Mouse (Mus musculus) heart, embryonic 10.5 days (tissue): ENCODE data around the gene Slmap. TPM values are rescaled to one million over a fixed set of nuclear protein-coding genes. Genes with fewer than 3 reads are reported as not detected.
"Not testable (repeated sequence)": the region's sequence is repeated elsewhere in the genome, so short reads cannot be mapped to it uniquely, and the experiment has no call there.

Experiments
- DNase-seq: peaks from one replicate; pipeline ENCODE4 v3.0.0-alpha.2; 2017; ENCODE audit warnings: low spot score
- H3K27ac ChIP-seq: fragments of 300-500 bp; sonication (generic); 2 replicates; pipeline ENCODE4 v1.5.1; 2016; ENCODE audit warnings: mild to moderate bottlenecking
- H3K27me3 ChIP-seq: fragments of 300-500 bp; sonication (generic); 2 replicates; pipeline ENCODE4 v1.6.1; 2016; ENCODE audit warnings: mild to moderate bottlenecking; ENCODE audit not compliant: poor library complexity, insufficient read depth, severe bottlenecking
- H3K36me3 ChIP-seq: fragments of 300-500 bp; sonication (generic); 2 replicates; pipeline ENCODE4 v1.6.1; 2016; ENCODE audit warnings: mild to moderate bottlenecking, moderate library complexity
- H3K4me1 ChIP-seq: fragments of 300-500 bp; sonication (generic); 2 replicates; pipeline ENCODE4 v1.6.1; 2016; ENCODE audit warnings: mild to moderate bottlenecking
- H3K4me3 ChIP-seq: fragments of 300-500 bp; sonication (generic); 2 replicates; pipeline ENCODE4 v1.5.1; 2016; ENCODE audit warnings: mild to moderate bottlenecking, moderate library complexity
- H3K9me3 ChIP-seq: fragments of 300-500 bp; sonication (generic); 2 replicates; pipeline ENCODE4 v1.6.1; 2016; ENCODE audit warnings: mild to moderate bottlenecking, moderate library complexity
- WGBS: fragments of 180-500 bp; shearing (Covaris S2); methylation state at CpG from one replicate; pipeline ENCODE4 v1.1.7; 2016; 5-methylcytosine and 5-hydroxymethylcytosine counted together
- polyA plus RNA-seq: library from polyadenylated mRNA; unstranded; fragments of >200 nt; fragmentation: Nextera tagmentation; extraction: Ambion mirVana; gene quantifications from 2 replicates; pipeline ENCODE4 v1.2.1, GENCODE M21; 2016

The Slmap gene
- 45.1 and 83.8 TPM in 2 replicates for polyA plus RNA-seq

DNA sequence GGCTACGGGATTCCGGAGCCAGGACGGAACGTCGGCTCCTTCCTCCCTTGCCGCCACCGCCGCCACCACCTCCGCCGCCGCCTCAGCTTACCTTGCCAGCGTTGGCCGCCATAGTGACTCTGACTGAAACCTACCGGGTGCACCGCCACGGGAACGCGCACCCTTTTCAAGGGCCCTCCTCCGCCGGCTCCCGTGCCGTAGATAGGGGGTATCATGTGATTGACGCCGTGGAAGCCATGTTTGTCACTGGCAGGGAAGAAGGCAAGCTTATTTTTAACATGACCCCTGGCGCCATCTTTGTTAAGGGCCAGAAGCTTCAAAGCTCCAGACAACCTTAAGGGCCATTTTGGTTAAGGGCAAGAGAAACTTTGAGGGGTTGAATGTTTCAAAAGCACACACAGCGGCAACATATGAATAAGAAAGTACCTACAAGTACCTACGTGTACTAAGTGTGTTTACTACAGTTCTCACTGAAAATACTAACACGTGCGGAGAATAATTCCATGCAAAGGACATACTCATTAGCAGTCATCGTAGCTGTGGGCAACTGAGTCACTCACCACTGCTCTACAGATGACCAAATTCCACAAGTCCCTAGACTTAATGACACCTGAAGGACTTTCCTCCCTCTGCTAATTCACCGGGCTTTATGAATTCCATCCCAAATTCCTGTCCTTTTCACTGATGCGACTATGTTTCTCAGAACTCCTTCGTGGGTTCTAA, at the start of gene Slmap:
Gene Slmap (minus strand): TSS at position 175 of the 723 bp plus-strand sequence.
- Histone ChIP-seq H3K36me3 (peaks cover 2% of the 10 kb centered on the region; the same call in 1 of the 2 replicates), H3K9me3 (no peaks in the 10 kb centered on the region), H3K27ac (peak within 1 kb of the TSS; percentile 95), H3K4me3 (peak within 1 kb of the TSS; percentile 97), H3K4me1 (peaks cover 22% of the 10 kb centered on the region), H3K27me3 (no peaks in the 10 kb centered on the region)
- 12% methylated on average over 33 of the region's 33 CpGs for WGBS
- peak; percentile 98 for DNase-seq

DNA sequence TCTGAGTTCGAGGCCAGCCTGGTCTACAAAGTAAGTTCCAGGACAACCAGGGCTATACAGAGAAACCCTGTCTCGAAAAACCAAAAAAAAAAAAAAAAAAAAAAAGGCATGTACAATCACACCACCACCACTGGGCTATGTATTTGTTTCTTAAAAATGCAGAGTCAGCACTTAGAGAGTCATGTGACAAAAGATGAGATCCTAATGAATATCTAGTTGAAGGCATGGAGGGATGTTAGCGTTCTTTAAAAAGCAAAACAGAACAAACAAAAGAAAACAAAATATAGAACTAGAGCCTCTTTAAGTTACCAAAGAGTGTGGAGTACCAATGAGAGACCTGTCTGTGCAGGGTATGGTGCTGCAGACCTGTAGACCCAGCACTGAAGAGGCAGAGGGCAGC, 48.9 kb upstream of the Slmap start:
- Histone ChIP-seq H3K27me3 (no peaks in the 10 kb centered on the region), H3K4me3 (no peak overlapping the region), H3K36me3 (peaks cover 9% of the 10 kb centered on the region), H3K9me3 (no peaks in the 10 kb centered on the region), H3K4me1 (peaks cover 19% of the 10 kb centered on the region), H3K27ac (no peak overlapping the region)
- no peak for DNase-seq
- 94% methylated on average over 2 of the region's 3 CpGs for WGBS

DNA sequence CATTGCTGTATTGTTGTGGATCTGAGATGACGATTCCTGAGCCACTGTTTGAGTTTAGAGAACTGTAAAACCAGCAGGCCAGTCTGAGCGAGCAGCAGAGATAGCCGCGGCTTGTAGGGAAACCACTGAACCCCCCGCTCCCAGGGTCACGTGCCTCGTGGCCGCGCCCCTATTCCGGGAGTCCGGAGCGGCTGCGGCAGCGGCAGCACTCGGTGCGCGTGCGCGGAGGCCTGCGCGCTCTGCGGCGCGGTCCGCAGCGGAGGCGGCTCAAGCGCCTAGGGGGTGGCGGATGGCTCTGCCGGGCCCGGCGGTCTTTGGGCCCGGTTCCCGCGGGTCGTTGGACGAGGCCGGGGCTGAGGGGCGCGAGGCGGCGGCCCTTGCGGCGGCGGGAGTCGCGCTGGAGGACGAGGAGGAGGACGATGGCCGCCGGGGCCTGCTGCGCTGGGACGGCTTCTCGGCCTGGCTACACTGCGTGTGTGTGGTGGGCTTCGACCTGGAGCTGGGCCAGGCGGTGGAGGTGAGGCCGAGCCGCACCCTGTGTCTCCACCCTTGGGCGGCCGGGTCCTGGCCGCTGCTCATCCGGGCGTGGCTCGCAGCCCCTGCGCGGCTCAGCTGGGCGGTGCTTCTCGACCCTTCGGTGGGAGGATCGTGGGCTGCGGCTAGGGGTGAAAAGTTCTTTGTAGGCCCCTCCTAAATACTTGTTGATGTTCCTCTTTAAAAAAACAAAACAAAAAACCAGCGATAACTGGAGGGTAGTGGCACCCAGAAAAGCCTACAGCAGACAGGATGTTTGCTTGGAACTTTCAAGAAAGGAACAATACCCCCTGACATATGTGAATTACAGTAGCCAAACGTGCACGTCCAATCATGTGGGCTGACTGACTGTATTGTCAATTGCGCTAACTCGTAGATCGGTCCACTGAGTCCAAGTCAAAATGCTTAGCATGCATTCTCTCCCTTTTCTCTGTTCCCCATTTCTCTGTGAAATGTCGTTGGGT, 44.9 kb upstream of the Slmap start:
- H3K27me3 ChIP-seq: no peaks in the 10 kb centered on the region
- under 1% methylated on average over 79 of the region's 79 CpGs for whole genome bisulfite sequencing
- no peaks in the 10 kb centered on the region for H3K9me3 ChIP-seq
- H3K36me3 ChIP-seq: peaks cover 9% of the 10 kb centered on the region
- DNase-seq: peak; percentile 95
- peaks cover 16% of the 10 kb centered on the region for H3K4me1 ChIP-seq
- H3K27ac ChIP-seq: peak overlapping the region; percentile 100
- H3K4me3 ChIP-seq: peak overlapping the region; percentile 95

- WGBS: 53% methylated on average over 6 of the region's 6 CpGs
- peak overlapping the region; percentile 95 for H3K4me3 ChIP-seq
- peak overlapping the region; percentile 100 for H3K27ac ChIP-seq
- peak; percentile 70 for DNase-seq
- peaks cover 9% of the 10 kb centered on the region for H3K36me3 ChIP-seq
- H3K9me3 ChIP-seq: no peaks in the 10 kb centered on the region
- H3K27me3 ChIP-seq: no peaks in the 10 kb centered on the region
- H3K4me1 ChIP-seq: peaks cover 13% of the 10 kb centered on the region
These were observed 44.1 kb upstream of the Slmap start for GRCm38 (mm10) chr14:26578791-26579191.

GRCm38 (mm10) chr14:26576255-26576780, 41.6 kb upstream of the Slmap start:
- H3K27me3 ChIP-seq: no peaks in the 10 kb centered on the region
- 63% methylated on average over 3 of the region's 3 CpGs for WGBS
- no peaks in the 10 kb centered on the region for H3K36me3 ChIP-seq
- H3K4me3 ChIP-seq: no peak overlapping the region
- peak; percentile 27 for DNase-seq
- no peak overlapping the region for H3K27ac ChIP-seq
- peaks cover 15% of the 10 kb centered on the region for H3K4me1 ChIP-seq
- H3K9me3 ChIP-seq: no peaks in the 10 kb centered on the region

GRCm38 (mm10) chr14:26573556-26573955, 38.8 kb upstream of the Slmap start, which contains the start of gene Dennd6a:
Gene Dennd6a, plus strand, starts transcription at chr14:26573856.
- not testable (repeated sequence) for H3K4me1 ChIP-seq, H3K9me3 ChIP-seq, H3K36me3 ChIP-seq, H3K27ac ChIP-seq, H3K4me3 ChIP-seq, DNase-seq, H3K27me3 ChIP-seq
- WGBS: 72% methylated on average over 5 of the region's 5 CpGs

GRCm38 (mm10) chr14:26571951-26572675, 37.4 kb upstream of the Slmap start:
- WGBS: 43% methylated on average over 4 of the region's 4 CpGs
- H3K36me3 ChIP-seq: no peaks in the 10 kb centered on the region

DNA sequence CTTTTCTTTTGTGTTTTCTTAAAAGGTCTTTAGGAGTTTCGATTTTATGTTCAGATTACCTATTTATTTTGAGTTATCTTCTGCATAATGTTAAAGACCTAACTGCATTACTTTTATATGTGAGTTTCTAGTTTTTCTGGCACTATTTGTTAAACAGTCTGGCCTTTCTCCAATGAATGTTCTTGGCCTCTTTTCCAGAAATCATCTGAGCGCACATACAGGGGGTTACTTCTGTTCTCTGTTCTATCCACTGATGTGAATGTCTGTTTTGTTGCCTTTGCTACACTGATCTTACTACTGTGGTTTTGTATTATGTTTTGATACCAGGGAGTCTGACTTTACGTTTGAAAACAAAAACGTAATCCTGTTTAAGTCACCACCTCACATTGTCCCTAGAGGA, 35.1 kb upstream of the Slmap start:
- Histone ChIP-seq H3K9me3 (no peaks in the 10 kb centered on the region), H3K27me3 (no peaks in the 10 kb centered on the region), H3K4me1 (peaks cover 5% of the 10 kb centered on the region), H3K36me3 (no peaks in the 10 kb centered on the region), H3K4me3 (no peak overlapping the region), H3K27ac (no peak overlapping the region)
- 89% methylated on average over 4 of the region's 4 CpGs for WGBS
- DNase-seq: no peak

More at GRCm38 (mm10) chr14:26571951-26572675, 37.4 kb upstream of the Slmap start:
- DNase-seq: no peak
- Histone ChIP-seq H3K27me3 (no peaks in the 10 kb centered on the region), H3K4me3 (no peak overlapping the region), H3K4me1 (peaks cover 5% of the 10 kb centered on the region), H3K27ac (no peak overlapping the region), H3K9me3 (no peaks in the 10 kb centered on the region)

DNA sequence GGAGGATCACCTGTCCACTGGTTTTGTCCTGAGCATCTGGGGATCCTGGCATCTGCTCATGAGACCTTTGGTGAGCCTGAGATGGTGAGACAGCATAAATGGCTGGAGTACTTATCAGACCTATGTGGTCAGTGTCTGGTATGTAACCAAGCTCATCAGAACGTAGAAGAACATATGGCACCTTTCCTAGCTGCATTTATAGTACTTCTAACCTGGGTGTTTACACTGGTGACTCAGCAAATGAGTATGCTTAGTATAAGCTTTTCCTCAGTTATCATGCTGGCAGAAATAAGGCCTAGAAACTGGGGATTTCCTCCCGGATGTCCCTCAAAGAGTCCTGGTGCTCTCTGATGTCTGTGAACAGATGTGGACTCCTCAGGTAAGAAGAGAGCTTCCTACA, 27.5 kb upstream of the Slmap start:
- no peak overlapping the region for H3K27ac ChIP-seq
- H3K4me1 ChIP-seq: no peaks in the 10 kb centered on the region
- no peaks in the 10 kb centered on the region for H3K9me3 ChIP-seq
- 80% methylated on average over 2 of the region's 2 CpGs for WGBS
- H3K27me3 ChIP-seq: no peaks in the 10 kb centered on the region
- no peaks in the 10 kb centered on the region for H3K36me3 ChIP-seq
- no peak for DNase-seq
- no peak overlapping the region for H3K4me3 ChIP-seq

DNA sequence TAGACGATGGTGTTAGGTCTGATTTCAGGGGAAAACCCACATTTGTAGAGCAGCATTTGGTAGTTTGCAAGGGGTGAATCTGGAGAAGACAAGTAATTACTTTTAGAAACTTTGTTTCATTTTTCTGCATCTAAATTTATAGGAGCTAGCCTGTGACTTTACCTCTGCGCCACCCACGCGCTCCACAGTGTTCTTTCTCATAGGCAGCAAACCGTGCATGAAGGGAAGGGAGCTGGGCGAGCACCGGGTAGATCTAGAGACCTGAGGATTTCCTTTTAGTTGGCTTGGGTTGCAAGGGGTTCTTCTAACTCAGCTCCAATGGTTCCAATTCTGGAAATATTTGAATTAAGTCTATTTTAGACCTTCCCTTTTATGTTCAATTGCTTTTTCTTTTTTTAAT, 23.8 kb upstream of the Slmap start:
- no peaks in the 10 kb centered on the region for H3K27me3 ChIP-seq
- H3K4me1 ChIP-seq: no peaks in the 10 kb centered on the region
- no peak overlapping the region for H3K4me3 ChIP-seq
- DNase-seq: no peak
- 87% methylated on average over 7 of the region's 7 CpGs for WGBS
- H3K27ac ChIP-seq: no peak overlapping the region
- H3K36me3 ChIP-seq: no peaks in the 10 kb centered on the region
- H3K9me3 ChIP-seq: no peaks in the 10 kb centered on the region

- Histone ChIP-seq H3K27ac (no peak overlapping the region), H3K4me3 (no peak overlapping the region), H3K27me3 (no peaks in the 10 kb centered on the region), H3K4me1 (no peaks in the 10 kb centered on the region), H3K9me3 (no peaks in the 10 kb centered on the region), H3K36me3 (no peaks in the 10 kb centered on the region)
- 67% methylated on average over 1 of the region's 1 CpGs for WGBS
- no peak for DNase-seq
These were observed 22.9 kb upstream of the Slmap start for GRCm38 (mm10) chr14:26557581-26557980.

- Histone ChIP-seq H3K27me3 (no peaks in the 10 kb centered on the region), H3K36me3 (no peaks in the 10 kb centered on the region), H3K9me3 (no peaks in the 10 kb centered on the region), H3K4me3 (no peak overlapping the region), H3K27ac (no peak overlapping the region), H3K4me1 (no peaks in the 10 kb centered on the region)
- no peak for DNase-seq
- 81% methylated on average over 3 of the region's 3 CpGs for WGBS
These were observed 18.1 kb upstream of the Slmap start for GRCm38 (mm10) chr14:26552853-26553252.
